Mouse (Mus musculus) spleen, adult 18-20 months (tissue): ENCODE data around the gene Tex9.
"Not testable (repeated sequence)": the region's sequence is repeated elsewhere in the genome, so short reads cannot be mapped to it uniquely, and the experiment has no call there.

ENCODE experiments used
- DNase-seq, 2 experiments: peaks; one replicate each; pipeline ENCODE4 v3.0.0; 2022; ENCODE audit warnings: mixed read lengths in 2 of 2

Tex9 gene

DNA sequence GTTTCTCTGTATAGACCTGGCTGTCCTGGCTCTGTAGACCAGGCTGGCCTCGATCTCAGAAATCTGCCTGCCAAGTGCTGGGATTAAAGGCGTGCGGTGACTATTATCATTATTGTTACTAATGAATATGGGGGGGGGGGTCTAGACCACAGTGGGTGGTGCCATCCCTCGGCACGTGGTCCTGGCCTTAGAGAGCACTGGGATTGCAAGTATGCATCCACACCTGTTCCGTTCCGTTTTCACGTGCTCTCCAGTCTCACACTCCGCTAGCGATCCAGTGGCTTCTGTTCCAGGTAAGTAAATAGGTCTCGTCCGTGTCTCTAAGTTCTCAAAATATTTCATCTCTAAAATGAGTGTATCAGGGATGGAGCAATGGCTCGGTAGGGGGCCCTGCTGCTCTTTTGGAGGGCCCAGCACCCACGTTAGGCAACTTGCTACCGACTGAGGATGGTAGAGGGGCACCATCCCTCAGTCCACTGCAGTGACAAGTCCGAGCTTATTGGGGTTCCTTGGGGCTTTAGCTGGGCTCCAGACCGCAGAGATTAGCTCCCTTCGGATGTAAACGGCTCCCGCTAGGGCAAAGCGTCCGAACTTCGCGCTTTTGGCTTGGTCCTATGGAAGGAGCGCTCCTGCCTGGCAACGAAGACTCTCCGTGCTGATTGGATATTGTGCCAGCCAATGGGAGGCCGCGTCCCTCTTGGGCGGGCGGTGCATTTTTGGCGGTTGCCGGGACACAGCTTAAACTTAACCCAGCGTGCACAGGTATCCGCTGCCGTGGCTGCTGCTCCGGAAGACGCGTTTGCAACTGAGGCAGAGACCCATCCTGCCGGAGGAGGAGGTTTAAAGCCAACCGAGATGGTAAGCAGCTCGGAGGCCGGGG, 54.0 kb downstream of the Tex9 start, which contains the start of gene Mns1:
Gene Mns1 (plus strand): TSS at position 190 of the 880 bp plus-strand sequence.
- peak; percentile 84 to 86 for DNase-seq

DNA sequence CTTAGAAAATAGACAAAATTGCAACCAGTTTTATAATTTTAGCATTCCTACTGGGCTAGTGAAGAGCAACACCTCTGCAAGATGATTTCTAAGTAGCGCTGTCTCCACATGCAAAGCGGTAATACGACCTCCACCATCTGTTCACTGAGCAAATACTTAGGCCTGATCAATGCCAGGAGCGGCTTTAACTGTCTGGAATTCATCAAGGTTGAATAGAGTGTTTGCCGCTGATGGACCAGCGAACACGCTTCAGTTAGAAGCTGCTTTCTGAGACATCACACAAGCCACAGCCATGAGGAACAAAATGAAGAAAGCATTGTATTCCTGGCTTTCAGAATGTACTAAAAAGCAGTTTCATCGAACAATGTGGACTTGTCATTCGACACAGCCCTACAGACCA, 57.1 kb downstream of the Tex9 start:
- no peak for DNase-seq

DNA sequence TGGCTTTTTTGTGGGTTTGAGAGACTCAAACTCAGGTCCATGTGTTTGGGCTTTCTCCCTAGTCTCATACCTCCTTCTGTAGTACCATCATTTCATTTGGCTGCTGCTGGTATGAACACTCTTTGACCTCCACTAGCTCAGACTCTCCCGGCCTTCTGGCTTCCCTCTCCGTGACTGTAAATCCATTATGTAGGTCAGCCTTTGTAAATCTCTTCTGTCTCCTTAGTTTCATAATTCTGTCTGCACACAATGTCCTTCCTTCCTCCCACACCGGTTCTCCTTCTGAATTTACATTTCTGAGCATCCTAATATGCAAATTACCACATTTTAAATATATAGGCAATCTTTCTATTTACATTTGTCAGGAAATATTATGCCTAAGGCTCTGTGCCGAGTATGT, 64.2 kb downstream of the Tex9 start:
- no peak for DNase-seq

DNA sequence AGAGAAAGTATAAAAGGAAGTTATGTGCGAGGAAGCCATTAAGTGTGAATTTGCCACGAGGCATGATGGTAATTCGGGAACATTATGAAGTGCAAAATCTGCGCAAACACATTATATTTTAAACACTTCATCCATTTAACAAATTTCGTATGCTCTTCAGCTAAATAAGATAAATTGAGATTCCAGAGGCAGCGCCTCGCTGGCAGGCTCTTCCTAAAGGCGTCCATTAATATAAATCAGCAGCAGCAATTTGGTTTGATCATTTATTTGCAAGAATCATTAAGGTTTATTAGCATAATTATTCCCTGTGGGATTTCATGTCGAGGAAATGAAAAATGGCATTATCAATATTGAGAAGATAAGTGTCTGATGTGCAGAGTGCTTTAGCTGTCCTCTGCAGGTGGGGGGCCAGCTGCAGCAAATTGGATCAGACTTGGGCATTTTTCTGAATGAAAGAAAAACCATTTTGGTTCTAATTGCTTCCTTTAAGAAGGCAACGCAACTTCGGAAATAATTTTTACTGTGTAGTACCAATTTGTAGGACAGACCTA, 66.6 kb downstream of the Tex9 start:
- DNase-seq, result no peak

DNA sequence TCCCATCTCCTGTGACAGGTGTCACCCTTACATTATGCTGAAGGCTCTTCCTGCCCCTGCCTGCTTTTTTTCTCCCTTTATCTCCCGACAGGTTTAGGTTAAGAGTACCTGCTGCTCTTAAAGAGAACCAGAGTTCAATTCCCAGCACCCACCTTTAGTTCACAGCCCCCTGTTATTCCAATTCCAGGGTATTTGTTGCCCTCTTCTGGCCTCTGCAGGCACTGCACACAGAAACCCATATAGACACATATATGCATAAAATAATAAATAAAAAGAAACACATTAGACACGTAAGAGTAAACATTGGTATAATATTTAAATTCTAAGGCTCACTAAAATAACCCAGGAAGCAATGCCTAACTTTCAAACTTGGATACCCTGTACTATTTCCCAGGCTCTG, 69.3 kb downstream of the Tex9 start:
- no peak for DNase-seq

DNA sequence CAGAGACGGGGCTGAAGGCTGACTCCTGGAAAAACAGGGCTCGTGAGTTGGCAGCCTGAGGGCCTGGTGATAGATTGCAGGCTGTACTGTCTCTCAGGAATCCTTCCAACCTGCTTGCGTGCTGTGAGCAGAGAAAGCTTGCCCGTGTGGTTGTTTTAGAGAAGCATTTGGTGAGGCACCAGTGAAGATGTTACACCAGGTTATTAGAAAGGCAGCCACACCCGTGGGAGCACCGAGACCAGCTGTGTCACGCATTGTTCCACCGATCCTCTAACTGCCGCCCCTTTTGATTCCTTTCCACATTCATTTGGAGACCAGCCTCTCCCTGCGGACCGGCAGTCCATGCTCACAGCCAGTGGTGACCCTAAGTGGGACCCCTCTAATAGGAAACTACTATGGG, 69.7 kb downstream of the Tex9 start:
- DNase-seq, result no peak

DNA sequence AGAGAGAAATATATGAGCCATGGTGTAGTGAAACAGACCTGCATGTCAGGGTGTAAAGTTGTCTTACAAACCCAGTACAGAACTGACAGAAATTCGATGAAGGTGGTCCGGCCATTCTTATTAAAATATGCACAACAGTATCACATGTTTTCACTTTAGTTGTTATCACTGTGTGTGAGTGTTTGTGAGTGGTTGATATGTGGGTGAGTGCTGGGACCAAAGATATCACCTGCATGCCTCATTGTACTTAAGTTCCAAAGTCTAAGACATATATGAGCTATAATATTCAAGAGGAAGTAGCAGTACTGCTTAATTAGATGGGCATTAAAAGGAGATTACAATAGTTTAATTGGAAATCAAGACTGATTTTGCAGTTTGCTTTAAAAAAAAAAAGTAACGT, 71.5 kb downstream of the Tex9 start:
- no peak for DNase-seq

DNA sequence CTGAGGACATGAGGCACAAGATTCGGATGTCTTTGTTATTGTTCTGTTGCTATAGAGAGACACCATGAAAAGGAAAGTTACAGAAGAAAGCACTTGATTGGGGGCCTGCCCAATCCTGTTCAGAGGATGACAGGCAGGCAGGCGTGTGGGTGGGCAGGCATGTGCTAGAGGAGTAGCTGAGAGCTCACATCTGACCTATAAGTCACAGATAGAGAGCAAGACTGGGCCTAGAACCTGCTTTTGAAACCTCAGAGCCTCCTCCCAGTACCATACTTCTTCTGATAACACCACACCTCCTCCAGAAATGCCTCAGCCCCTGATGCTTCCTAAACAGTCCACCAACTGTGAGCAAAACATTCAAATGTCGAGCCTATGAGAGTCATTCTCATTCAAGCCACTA, 73.6 kb downstream of the Tex9 start:
- no peak for DNase-seq

DNA sequence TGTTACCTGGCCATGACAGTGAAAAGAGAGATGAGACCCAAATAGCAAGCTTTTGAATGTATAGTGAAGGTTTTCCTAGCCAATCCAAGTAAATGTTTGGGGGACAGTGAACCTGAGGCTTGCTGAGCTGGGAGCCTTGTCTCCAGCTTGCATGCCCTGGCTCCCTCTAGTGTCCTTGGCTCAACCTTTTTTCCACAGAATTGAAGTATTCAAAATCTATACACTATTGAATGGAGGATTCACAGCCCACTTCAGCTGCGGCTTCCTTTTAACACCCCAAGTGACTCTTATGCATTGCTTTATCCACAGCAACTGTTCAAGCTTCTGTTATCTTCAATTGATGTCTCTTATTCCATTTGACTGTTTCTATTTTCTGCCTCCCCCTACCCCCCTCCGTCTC, 80.3 kb downstream of the Tex9 start:
- DNase-seq, result no peak

DNA sequence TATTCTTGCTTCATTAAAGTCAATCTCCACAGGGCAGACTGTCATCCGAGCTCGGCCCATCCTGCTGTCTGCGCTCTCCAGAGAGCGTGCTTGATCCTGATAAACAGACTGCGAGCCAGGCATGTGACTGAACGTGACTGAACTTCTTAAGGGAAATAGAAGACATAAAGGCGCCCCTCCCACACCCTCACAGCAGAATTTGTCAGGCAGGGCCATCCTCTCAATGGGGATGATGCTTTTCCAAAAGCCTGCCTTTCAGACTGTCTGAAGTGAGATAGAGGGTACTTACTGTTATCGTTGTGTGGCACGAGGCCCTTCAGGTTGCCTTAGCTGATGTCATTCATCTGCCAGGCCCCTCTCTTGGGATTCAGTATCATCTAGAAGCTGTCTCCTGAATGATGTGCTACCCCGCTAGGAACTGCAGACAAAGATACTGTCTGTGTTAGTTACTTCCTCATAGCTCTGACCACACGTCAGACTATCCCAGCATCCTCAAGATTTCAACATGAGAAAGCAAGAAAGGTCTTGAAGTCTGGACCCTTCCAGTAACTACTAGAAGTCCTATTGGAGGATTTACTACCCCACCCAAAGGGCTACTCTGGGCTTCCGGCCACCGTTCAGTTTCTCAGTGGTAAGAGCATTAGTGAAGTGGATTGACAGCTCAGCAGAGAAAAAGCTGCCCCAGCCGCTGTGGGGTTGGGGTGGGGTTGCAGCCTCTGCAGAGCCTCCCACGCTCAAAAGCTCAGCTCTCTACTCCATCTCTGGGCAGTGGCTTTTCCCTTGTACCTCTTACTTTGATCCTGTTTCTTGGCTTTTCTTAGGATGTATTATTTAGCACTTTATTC, 82.4 kb downstream of the Tex9 start:
- no peak for DNase-seq

DNA sequence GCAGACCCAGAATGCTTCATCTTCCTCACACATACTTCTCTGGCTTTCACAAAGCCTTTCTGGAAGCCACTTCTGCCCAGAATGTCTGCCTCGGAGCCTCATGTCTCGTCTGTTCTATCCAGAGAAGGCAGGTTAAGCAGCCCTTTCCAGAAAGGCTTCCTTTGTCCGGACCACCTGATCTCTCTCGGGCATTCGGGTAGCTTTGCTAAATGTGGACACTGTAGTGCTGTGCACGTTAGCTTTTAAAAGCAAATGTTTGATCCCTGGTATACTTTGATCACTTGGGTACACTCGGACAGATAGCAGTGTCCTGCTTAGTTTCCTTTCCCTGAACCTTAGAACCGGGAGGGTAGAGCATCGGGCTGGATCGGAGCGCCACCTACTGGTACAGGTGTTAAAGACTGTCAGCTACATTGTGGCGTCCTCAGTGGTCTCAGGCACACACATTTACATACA, 83.9 kb downstream of the Tex9 start:
- DNase-seq, result peak; percentile 38 to 74

DNA sequence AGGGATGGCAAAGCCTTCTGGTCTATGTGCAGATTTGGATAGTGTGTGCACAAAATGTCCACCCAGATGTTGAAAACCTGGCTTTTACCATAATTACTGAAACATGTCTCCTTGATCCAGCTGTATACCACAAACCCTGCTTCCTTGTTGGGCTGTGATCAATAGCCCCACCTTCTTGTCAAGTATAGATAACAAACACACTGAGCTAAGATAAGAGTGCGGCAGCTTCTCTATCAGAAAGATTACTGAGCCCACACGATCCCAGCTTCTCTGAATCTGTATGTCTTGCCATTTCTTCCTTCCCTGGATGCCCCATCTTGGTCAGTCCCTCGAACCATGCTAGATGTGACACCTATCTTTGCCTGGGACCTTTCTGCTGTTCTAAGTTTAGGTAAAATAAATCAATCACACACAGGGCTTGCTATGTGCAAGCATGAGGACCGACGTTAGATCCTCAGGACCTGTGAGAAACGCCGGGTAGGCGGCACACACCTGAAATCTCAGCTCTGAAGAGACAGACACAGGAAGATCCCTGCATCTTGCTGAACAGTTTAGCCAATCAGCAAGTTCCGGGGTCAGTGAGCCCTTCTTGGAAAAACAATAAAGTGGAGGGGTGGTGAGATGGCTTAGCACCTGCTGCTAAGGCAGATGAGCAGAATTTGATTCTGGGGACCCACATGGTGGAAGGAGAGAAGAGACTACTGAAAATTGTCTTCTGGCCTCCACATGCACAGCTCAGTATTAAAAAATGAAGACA, 86.0 kb downstream of the Tex9 start:
- DNase-seq, result no peak

DNA sequence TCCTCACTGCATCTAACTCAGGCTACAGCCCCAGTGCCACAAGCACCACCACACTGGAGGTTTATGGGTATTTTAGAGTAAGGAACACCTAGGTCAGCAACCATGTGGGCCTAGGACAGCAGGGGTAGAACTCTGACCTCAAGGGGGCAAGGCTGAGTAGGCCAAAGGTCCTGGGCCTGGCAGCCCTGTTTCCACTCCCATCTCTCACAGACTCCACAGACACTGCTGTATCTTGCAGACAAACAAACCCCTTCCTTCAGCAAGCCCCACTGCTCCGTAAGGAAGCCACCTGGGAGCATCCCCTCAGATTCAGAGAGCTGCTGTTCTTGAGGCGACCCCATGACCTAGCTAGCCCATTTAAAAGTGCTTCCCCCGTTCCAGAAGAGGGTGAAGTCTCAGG, 87.1 kb downstream of the Tex9 start:
- DNase-seq, result no peak

DNA sequence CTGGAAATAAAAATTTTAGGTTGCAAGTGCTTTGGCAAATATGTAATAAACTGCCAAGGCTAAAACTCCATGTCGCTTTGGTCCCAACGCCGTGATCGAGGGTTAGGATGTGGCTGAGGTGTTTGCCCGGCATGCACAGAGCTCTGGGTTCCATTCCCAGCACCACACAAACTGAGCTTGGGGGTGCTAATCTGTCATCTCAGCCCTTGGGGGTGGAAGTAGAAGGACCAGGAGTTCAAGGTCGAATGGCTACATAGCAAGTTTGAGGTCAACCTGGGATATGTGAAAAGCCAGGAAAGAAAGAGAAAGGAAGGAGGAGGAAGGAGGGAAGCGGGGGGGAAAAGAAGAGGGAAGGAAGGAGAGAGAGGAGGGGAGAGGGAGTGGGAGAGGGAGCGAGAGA, 87.6 kb downstream of the Tex9 start:
- no peak for DNase-seq

DNA sequence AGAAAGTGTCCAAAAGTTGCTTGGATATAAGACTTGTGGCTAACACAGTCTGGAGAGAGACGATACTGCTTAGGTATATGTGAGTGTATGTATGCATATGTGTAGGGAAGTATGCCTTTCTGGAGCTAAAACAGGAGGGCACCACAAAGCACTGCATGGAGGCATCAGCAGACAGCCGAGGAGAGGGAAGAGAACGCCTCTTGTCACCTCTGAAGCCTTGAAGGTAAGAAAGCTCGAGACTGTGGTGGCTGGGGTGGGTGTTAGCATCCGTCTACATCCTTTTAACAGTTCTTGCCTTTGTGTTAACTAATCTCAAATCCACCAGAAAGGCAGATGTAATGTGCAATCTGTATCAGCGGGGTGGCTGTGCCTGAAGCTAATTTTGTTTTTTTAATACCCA, 88.6 kb downstream of the Tex9 start:
- no peak for DNase-seq

DNA sequence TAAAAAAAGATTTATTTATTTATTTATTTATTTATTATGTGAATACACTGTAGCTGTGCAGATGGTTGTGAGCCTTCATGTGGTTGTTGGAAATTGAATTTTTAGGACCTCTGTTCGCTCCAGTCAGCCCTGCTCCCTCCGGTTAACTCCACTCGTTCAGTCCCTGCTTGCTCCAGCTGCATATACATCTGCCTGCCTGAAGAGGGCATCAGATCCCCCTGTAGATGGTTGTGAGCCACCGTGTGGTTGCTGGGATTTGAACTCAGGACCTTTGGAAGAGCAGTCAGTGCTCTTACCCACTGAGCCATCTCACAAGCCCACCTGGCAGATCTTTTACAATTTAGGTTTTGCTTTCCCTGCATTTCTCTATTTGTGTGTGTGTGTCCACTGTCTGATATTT, 90.2 kb downstream of the Tex9 start:
- DNase-seq, result not testable (repeated sequence)
